Mouse (Mus musculus) brain, embryonic 18.5 days (tissue): ENCODE measurements at regions not wholly inside any gene's neighbourhood (a gene's known extent, or its start where the extent isn't known, plus 50 kb on each side); places are given as distances from the start of the nearest gene placed in this dataset.

Experiments
- DNase-seq: peaks from one replicate; pipeline ENCODE4 v3.0.0-alpha.2; 2012; ENCODE audit warnings: low read depth, low spot score

DNA sequence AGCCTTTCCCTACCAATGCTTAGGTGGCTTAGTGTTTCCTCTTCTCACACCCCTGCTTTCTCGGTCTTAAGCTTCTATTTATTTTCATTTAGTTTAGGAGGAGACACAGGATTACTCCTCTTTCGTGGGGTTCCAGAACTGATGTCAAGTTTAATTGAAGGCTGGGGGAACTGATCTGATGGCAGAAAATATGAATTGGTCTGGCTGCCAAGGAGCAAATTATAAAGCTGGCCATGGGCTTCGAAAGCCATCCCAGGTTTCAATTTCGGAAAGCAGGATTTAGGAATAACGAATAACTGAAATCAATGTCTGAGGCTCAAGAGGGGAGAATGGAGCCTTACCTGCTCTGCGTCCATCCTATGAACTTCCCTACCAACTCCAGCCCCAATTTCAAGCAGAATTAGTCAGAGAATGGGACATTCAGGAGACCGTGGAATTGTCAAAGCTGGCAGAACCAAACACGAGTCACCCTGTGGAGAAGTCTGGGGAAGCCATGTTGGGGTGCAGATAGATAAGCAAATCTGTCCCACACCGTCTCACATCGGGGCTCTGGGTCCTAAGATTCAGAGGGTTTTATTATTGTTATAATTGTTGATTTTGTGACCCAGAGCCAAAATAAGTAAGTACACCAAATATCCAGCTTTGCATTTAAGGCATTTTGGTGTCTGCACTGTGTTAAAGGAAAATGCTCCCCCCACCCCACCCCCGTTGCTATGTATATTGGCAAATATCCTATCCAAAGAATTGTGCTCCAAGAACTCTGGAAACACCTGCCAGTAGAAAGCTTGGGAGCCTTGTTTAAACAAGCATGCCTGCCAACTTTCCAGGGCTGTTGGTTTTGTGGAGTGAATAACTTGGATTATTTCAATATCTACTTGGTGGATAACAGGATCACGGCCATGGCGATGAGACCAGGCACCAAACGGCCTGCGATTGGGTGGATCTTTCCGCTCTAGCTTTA is 56.5 kb upstream of the Tgfbr2 start:
- DNase-seq, result no peak

DNA sequence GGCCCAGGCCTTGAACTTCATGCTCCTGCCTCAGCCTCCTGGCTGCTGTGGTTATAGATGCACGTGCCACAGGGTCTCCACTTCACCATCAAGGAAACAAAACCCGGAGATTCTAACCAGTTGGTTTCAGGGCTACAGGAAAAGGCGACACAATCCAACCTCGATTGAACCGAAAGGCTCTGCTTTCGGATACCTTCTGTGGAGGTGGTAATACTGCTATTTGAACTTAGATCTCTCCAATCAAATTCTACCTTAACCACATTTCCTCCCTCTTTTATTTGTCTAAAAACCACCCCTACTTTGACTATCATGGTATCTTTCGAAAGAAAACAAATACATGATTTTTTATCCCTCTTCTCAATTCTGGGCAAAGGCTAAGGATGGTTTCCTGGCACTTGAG is 55.2 kb upstream of the Tgfbr2 start:
- no peak for DNase-seq

DNA sequence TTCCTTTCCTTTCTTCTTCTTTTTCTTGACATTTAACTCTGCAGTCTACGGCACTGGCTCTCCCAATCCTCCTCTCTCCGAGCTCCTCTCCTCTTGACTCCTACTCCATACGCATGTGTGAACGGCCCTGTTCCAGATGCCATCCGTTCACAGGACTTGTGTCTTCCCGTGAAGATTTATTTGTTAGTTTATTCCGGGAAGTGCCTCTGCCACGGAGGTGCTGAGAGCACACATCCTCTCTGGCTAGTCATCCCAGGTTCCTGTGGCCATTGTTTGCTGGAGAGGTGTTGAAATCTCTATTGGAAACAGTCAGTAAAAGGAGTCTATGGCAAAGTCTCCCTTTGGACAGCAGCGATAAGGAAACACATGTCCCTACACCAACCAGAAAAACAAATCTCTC is 53.3 kb upstream of the Tgfbr2 start:
- no peak for DNase-seq

DNA sequence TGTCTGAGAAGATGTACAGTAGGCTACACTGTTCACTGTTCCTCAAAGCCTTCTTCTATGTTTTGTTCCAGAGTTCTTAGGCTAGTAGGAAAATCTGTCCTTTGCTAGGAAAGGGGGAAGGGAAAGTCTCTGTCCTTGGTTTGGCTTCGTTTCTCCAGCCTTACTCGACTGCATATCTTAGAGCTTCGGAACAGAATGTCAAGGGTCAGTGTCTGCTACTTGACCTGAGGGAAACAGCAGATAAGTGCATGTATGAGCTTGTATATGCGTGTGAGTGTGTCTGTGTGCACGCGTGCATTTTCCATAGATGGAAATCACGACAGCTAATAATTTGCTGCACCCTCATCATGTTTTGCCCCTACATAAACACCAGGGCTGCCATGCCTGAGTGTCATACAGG is 52.6 kb upstream of the Tgfbr2 start:
- no peak for DNase-seq
